Mouse (Mus musculus): Measurements from ENCODE around the gene Eml4. TPM values are rescaled to one million over a fixed set of nuclear protein-coding genes. Genes with fewer than 3 reads are reported as not detected.

Gene Eml4
- polyA plus RNA-seq, 1 experiment from 2014 or later: 31.1 TPM

DNA sequence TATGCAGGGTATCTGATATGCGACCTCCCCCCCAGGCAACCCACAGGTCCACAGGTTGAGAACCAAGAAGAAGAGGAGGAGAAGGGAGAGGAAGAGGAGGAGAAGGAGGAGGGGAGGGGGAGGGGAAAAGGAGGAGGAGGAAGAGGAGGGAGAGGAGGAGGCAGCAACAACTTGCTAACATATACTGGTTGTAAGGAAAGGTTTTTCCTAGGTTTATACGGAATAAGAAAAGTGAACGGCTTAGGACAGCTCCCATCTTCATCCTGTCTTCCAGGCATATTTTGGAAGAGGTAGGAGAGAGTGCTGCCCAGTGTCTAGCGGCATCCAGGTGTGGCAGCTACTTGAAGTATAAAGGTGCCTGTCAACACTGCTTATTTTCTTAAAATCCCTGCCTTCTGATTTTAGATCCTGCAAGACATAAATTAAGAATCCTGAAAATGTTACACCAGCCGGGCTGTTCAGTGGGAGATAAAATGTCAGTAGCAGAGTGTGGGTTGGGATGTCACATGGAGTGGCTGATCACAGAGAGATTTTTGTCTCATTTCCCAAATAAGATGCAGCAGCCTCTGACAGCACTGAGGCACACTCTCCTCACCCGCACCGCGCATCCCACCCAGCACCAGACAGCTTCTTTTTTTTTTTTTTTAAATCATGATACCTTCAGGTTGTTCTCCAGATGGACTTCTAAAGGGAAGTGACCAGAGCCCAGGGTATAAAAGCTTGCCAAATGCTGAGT, 166.7 kb downstream of the Eml4 start, which contains the start of gene Cox7a2l:
TSS of gene Cox7a2l (minus strand) at position 51 of the 736 bp plus-strand sequence.
- WGBS: 88% methylated on average over 8 of the region's 8 CpGs
- Histone ChIP-seq H3K27me3 (replicated peaks) (no peaks in the 10 kb centered on the region), H3K9me3 (no peaks in the 10 kb centered on the region), H3K4me2 (no peak within 1 kb of the TSS), H3K4me3 (replicated peaks) (no peak within 1 kb of the TSS), H3K36me3 (no peaks in the 10 kb centered on the region), H3K4me1 (peaks cover 11% of the 10 kb centered on the region), H3K27ac (no peak within 1 kb of the TSS), H3K9ac (no peak within 1 kb of the TSS)
- ATAC-seq (ENCODE audit: insufficient read depth, low FRiP score, low read depth): no peak

DNA sequence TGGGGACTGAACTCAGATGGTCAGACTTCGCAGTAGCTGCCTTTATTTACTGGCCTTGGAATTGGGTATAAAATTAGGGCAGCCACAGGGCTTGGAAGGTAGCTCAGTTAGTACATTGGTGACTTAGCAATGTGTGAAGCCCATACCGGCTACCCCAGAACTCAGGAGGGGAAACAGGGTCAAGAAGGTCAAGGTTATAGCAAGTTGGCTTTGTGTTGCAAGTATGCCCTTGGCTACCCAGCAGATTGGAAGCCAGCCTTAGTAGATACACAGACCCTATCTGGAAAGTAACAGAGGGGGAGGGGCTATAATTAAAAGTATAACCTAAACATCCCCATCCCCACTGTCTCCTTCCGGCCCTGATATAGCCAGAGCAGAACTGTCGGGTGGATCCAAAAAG, 171.2 kb downstream of the Eml4 start:
- H3K4me3 ChIP-seq (replicated peaks): no peak overlapping the region
- no peaks in the 10 kb centered on the region for H3K27me3 ChIP-seq (replicated peaks)
- no peaks in the 10 kb centered on the region for H3K36me3 ChIP-seq
- 86% methylated on average over 4 of the region's 4 CpGs for WGBS
- no peak overlapping the region for H3K9ac ChIP-seq
- H3K9me3 ChIP-seq: no peaks in the 10 kb centered on the region
- H3K4me2 ChIP-seq: no peak overlapping the region
- ATAC-seq (ENCODE audit: insufficient read depth, low FRiP score, low read depth): no peak
- peaks cover 12% of the 10 kb centered on the region; the same call in 1 of the 2 replicates for H3K4me1 ChIP-seq
- no peak overlapping the region for H3K27ac ChIP-seq

DNA sequence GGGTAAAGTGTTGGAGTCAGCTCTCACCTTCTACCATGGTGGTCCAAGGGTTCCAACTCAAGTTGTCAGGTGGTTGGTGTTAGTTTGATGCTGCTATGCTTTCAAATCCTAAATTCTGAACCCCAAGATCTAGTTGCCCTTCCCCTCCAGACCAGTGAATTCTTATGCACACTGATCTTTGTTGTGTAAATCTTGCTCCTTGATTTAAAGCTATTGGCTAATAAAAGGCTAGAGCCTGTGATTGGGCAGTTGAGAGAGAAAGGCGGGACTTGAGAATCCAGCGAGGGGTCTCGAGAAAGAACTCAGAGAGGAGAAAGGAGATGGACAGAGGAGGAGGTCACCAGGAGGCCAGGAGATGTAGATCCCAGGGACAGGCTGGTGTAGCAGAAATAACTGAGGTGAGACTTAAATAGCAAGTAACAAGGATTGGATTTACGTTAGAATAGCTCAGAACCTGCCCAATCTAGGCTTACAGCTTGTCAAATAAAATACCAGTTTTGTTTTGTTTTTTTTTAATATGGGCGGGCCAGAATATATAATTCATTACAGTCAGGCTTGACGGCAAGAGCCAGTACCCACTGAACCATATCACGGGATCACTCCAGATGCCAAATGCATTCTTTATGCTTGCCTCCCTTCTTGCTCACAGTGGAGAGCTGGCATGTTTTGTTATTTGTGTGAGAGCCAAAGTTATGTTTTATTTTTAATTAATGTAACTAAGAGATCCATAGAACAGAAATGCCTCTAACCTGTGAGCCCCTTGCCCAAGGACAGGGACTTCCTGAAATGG, 172.1 kb downstream of the Eml4 start:
- H3K9ac ChIP-seq: no peak overlapping the region
- no peaks in the 10 kb centered on the region for H3K27me3 ChIP-seq (replicated peaks)
- ATAC-seq (ENCODE audit: insufficient read depth, low FRiP score, low read depth): no peak
- no peaks in the 10 kb centered on the region for H3K9me3 ChIP-seq
- no peak overlapping the region for H3K27ac ChIP-seq
- H3K4me2 ChIP-seq: no peak overlapping the region
- H3K4me3 ChIP-seq (replicated peaks): no peak overlapping the region
- WGBS: 67% methylated on average over 7 of the region's 7 CpGs
- no peaks in the 10 kb centered on the region for H3K36me3 ChIP-seq
- H3K4me1 ChIP-seq: peaks cover 19% of the 10 kb centered on the region

DNA sequence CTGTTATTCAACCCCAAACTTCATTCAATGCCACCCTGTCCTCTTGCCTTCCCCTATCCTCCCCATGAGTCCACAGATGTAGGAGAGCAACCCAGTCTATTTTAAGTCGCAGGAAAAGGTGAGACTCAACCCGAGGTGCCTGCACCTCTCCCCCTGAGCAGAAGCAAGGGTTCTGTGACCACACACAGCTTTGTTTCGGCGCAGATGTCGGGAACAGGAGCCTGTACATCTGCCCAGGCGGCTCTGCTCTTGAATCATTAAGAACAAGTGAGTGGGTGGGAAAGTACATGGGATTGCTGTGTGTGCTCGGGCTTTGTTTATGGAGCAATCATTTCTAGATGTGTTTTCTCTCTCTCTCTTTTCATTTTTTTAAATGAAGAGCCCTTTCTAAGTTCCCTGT, 174.0 kb downstream of the Eml4 start:
- WGBS: 48% methylated on average over 7 of the region's 7 CpGs
- Histone ChIP-seq H3K9ac (no peak overlapping the region), H3K36me3 (no peaks in the 10 kb centered on the region), H3K27ac (no peak overlapping the region), H3K4me1 (peaks cover 23% of the 10 kb centered on the region), H3K9me3 (no peaks in the 10 kb centered on the region), H3K4me3 (replicated peaks) (no peak overlapping the region), H3K4me2 (no peak overlapping the region), H3K27me3 (replicated peaks) (no peaks in the 10 kb centered on the region)
- ATAC-seq (ENCODE audit: insufficient read depth, low FRiP score, low read depth): no peak

DNA sequence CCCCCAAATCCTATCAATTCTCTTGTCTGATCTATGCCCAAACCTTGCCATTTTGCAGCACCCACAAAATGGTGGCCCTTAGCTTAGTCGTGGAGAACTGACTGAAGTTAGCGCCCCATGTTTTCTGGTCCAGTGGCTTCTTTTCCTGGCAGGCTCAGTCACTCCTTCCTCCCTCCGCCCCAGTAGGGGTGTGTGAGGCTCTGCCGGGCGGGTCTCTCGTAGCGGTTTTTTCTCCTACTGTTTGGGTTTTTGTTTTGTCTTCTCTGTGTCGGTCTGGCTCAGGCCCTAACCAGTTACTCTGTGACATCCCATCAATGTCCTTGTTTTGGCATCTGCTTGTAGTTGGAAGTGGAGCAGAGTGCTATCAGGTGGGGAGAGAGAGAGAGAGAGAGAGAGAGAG, 174.9 kb downstream of the Eml4 start:
- 13% methylated on average over 8 of the region's 8 CpGs for WGBS
- Histone ChIP-seq H3K27ac (no peak overlapping the region), H3K4me2 (peak overlapping the region; percentile 7; the same call in 1 of the 2 replicates), H3K9ac (no peak overlapping the region), H3K9me3 (no peaks in the 10 kb centered on the region), H3K4me1 (peaks cover 23% of the 10 kb centered on the region), H3K36me3 (no peaks in the 10 kb centered on the region), H3K27me3 (replicated peaks) (no peaks in the 10 kb centered on the region), H3K4me3 (replicated peaks) (no peak overlapping the region)
- no peak for ATAC-seq (ENCODE audit: insufficient read depth, low FRiP score, low read depth)

DNA sequence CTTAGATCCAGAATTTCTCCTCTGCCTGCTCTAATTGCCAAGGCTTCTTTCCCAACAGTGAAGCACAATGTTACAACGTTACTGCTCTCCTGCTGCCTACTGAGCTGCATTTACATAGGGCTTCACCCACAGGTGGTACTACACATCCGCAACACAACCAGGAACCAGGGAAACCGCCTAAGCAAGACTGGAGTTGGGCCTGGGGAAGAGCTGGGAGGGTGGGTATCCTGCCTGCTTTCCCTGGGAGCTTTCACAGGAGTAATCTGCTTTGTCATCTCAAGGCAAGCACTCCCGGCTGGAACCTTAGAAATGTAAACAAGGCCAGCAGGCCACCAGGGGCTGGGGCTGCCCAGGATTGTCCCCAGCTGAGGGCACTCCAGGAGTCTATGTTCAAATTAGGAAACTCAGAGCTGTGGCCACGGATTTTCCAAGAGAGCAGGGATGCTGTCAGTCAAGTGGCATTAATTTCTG, 175.4 kb downstream of the Eml4 start:
- no peak overlapping the region for H3K4me2 ChIP-seq
- no peaks in the 10 kb centered on the region for H3K36me3 ChIP-seq
- no peaks in the 10 kb centered on the region for H3K27me3 ChIP-seq (replicated peaks)
- peak; percentile 36; the same call in 1 of the 2 replicates for ATAC-seq (ENCODE audit: insufficient read depth, low FRiP score, low read depth)
- no peak overlapping the region for H3K4me3 ChIP-seq (replicated peaks)
- WGBS: 20% methylated on average over 5 of the region's 5 CpGs
- peak overlapping the region; percentile 23; the same call in 1 of the 2 replicates for H3K27ac ChIP-seq
- no peaks in the 10 kb centered on the region for H3K9me3 ChIP-seq
- H3K9ac ChIP-seq: no peak overlapping the region
- peaks cover 23% of the 10 kb centered on the region for H3K4me1 ChIP-seq

DNA sequence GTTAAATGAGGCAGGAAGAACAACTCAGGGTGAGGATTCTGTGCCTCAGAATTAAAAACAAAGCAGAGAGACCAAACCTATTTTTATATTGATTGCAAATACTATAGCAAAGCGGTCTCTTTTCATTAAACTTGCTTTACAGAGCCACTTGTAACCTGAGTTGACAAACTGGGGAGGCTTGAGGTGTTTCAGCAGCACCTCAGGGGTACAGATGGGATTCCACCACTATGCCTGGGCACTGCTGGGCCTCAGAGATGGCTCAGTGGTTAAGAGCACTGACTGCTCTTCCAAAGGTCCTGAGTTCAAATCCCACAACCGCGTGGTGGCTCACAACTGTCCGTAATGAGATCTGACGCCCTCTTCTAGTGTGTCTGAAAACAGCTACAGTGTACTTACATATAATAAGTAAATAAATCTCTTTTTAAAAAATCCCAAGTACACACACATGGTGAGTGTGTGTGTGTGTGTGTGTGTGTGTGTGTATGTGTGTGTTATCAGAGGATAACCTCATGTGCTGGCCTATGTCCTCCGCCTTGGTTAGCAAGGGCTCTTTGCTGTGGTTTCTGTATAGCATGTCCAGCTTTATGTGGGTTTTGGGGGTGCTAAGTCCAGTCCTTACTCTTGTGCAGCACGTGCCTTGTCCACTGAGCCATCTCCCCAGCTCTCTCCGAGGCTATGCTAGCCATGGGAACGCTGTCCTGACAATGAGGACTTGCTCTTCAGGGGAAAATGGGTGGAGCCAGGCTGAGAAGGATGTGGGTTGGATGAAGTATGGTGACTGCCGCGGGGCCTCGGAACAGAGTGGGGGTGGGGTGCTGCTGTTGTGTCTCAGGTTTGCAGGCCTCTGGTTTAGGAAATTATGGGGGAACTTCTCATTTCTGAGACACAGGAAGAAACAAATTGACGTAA, 176.1 kb downstream of the Eml4 start:
- peaks cover 23% of the 10 kb centered on the region for H3K4me1 ChIP-seq
- H3K4me2 ChIP-seq: peak overlapping the region; percentile 50; the same call in 1 of the 2 replicates
- peak; percentile 77; the same call in 1 of the 2 replicates for ATAC-seq (ENCODE audit: insufficient read depth, low FRiP score, low read depth)
- H3K4me3 ChIP-seq (replicated peaks): no peak overlapping the region; the same call in 1 of the 2 replicates
- H3K9ac ChIP-seq: no peak overlapping the region
- H3K36me3 ChIP-seq: no peaks in the 10 kb centered on the region
- no peaks in the 10 kb centered on the region for H3K27me3 ChIP-seq (replicated peaks)
- H3K27ac ChIP-seq: 0 out of 2 replicates have a peak overlapping the region, but pooled peaks have one; percentile 4
- WGBS: 31% methylated on average over 13 of the region's 13 CpGs
- no peaks in the 10 kb centered on the region for H3K9me3 ChIP-seq

DNA sequence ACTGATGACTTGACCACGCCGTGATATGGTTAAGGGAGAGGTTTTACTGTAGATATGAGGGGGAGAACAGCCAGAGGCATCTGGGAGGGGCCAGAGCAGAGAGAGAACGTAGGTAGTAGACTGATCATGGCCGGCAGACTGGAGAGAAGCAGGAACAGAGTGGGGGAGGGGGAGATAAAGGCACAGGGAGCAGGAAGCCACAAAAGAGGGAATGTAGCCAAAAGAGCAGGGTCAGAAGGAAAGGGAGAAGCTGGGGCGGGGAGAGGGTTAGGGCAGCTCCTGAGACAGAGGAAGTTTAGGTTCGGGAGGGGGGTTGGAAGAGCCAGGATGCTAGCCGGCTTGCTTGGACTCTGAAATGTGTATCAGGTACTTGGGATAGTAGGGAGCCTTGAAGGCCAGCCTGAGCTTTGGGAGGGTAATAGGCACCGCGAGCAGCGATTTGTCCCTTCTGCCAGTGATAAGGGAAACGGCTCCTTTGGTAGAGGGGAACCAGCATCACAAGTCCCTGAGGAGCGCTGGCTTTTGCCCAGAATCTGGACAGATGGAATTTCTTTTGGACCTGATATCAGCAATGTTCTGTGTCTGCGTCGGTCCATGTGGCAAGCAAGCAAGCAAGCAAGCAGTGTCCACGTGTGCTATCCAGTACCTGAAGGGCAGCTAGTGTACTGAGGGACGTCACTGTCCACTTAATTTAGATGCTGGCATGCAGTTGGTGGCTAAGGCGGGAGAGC, 177.1 kb downstream of the Eml4 start:
- no peak overlapping the region; the same call in 1 of the 2 replicates for H3K4me3 ChIP-seq (replicated peaks)
- H3K4me2 ChIP-seq: peak overlapping the region; percentile 50
- H3K27ac ChIP-seq: 0 out of 2 replicates have a peak overlapping the region, but pooled peaks have one; percentile 28
- no peaks in the 10 kb centered on the region for H3K9me3 ChIP-seq
- H3K9ac ChIP-seq: no peak overlapping the region
- H3K4me1 ChIP-seq: peaks cover 23% of the 10 kb centered on the region
- H3K36me3 ChIP-seq: no peaks in the 10 kb centered on the region
- peak; percentile 68; the same call in 1 of the 2 replicates for ATAC-seq (ENCODE audit: insufficient read depth, low FRiP score, low read depth)
- WGBS: 22% methylated on average over 17 of the region's 17 CpGs
- H3K27me3 ChIP-seq (replicated peaks): no peaks in the 10 kb centered on the region

Other genes with a start within 250 kb of the Eml4 start
- gene Pkdcc, start 135.6 kb upstream of the Eml4 start, polyA plus RNA-seq (2015; fragmentation: Nextera tagmentation; extraction: Ambion mirVana): 24.6 and 29.7 TPM in 2 replicates
- 154 and 165 TPM in 2 replicates for gene Cox7a2l, start 166.4 kb downstream of the Eml4 start, polyA plus RNA-seq (2015; fragmentation: Nextera tagmentation; extraction: Ambion mirVana)

Measured in stomach, embryonic 15.5 days (tissue).